Mouse (Mus musculus): ENCODE data around the gene Rps6ka2. TPM values are rescaled to one million over a fixed set of nuclear protein-coding genes. Genes with fewer than 3 reads are reported as not detected.
"Not testable (repeated sequence)": the region's sequence is repeated elsewhere in the genome, so short reads cannot be mapped to it uniquely, and the experiment has no call there.

Gene Rps6ka2
- polyA plus RNA-seq, 1 experiment from 2014 or later = 2.0 TPM

GRCm38 (mm10) chr17:7332745-7333144 is 162.8 kb downstream of the Rps6ka2 start:
- DNase-seq (ENCODE audit: low spot score); H3K27ac ChIP-seq (replicated peaks); H3K4me1 ChIP-seq (replicated peaks; ENCODE audit: control insufficient read depth, insufficient read depth); ATAC-seq (ENCODE audit: low FRiP score, low TSS enrichment); H3K9me3 ChIP-seq (ENCODE audit: control insufficient read depth, low read length); H3K27me3 ChIP-seq (ENCODE audit: control insufficient read depth, insufficient read depth, low read length); H3K9ac ChIP-seq (ENCODE audit: low read length); H3K4me2 ChIP-seq (replicated peaks; ENCODE audit: low read depth); H3K4me3 ChIP-seq (ENCODE audit: low read depth, low read length); H3K36me3 ChIP-seq (ENCODE audit: control insufficient read depth, insufficient read depth, low read length): not testable (repeated sequence)
- 66% methylated on average over 3 of the region's 5 CpGs for WGBS

- H3K27ac ChIP-seq (replicated peaks); H3K27me3 ChIP-seq (ENCODE audit: control insufficient read depth, insufficient read depth, low read length); H3K36me3 ChIP-seq (ENCODE audit: control insufficient read depth, insufficient read depth, low read length); H3K9me3 ChIP-seq (ENCODE audit: control insufficient read depth, low read length); H3K4me2 ChIP-seq (replicated peaks; ENCODE audit: low read depth); H3K4me1 ChIP-seq (replicated peaks; ENCODE audit: control insufficient read depth, insufficient read depth); H3K4me3 ChIP-seq (ENCODE audit: low read depth, low read length); DNase-seq (ENCODE audit: low spot score); ATAC-seq (ENCODE audit: low FRiP score, low TSS enrichment); H3K9ac ChIP-seq (ENCODE audit: low read length): not testable (repeated sequence)
- WGBS = 47% methylated on average over 8 of the region's 9 CpGs
Observed at GRCm38 (mm10) chr17:7337381-7337780, 167.5 kb downstream of the Rps6ka2 start.

- not testable (repeated sequence) for H3K27ac ChIP-seq (replicated peaks); H3K36me3 ChIP-seq (ENCODE audit: control insufficient read depth, insufficient read depth, low read length); H3K4me3 ChIP-seq (ENCODE audit: low read depth, low read length); DNase-seq (ENCODE audit: low spot score); H3K9ac ChIP-seq (ENCODE audit: low read length); H3K27me3 ChIP-seq (ENCODE audit: control insufficient read depth, insufficient read depth, low read length); H3K4me2 ChIP-seq (replicated peaks; ENCODE audit: low read depth); H3K4me1 ChIP-seq (replicated peaks; ENCODE audit: control insufficient read depth, insufficient read depth); ATAC-seq (ENCODE audit: low FRiP score, low TSS enrichment); H3K9me3 ChIP-seq (ENCODE audit: control insufficient read depth, low read length)
- 69% methylated on average over 2 of the region's 3 CpGs for WGBS
Observed at GRCm38 (mm10) chr17:7348765-7349164, 178.8 kb downstream of the Rps6ka2 start.

- H3K4me2 ChIP-seq (replicated peaks; ENCODE audit: low read depth); H3K36me3 ChIP-seq (ENCODE audit: control insufficient read depth, insufficient read depth, low read length); H3K27ac ChIP-seq (replicated peaks); ATAC-seq (ENCODE audit: low FRiP score, low TSS enrichment); H3K27me3 ChIP-seq (ENCODE audit: control insufficient read depth, insufficient read depth, low read length); H3K4me3 ChIP-seq (ENCODE audit: low read depth, low read length); DNase-seq (ENCODE audit: low spot score); H3K4me1 ChIP-seq (replicated peaks; ENCODE audit: control insufficient read depth, insufficient read depth); H3K9ac ChIP-seq (ENCODE audit: low read length); H3K9me3 ChIP-seq (ENCODE audit: control insufficient read depth, low read length): not testable (repeated sequence)
- WGBS = 83% methylated on average over 1 of the region's 1 CpGs
Observed at GRCm38 (mm10) chr17:7352596-7352995, 182.7 kb downstream of the Rps6ka2 start, which contains the start of gene Ttll2. TSS of gene Ttll2 (minus strand) at chr17:7352696.

Other genes starting within 250 kb of the Rps6ka2 start
- gene Rsph3b, start 221.4 kb upstream of the Rps6ka2 start, polyA plus RNA-seq (2015; fragmentation: Nextera tagmentation; extraction: Ambion mirVana) = 36.4 and 39.0 TPM in 2 replicates
- gene Tagap1, start 209.0 kb upstream of the Rps6ka2 start, polyA plus RNA-seq (2015; fragmentation: Nextera tagmentation; extraction: Ambion mirVana) = 17.5 and 18.7 TPM in 2 replicates
- gene Rnaset2b, start 199.5 kb upstream of the Rps6ka2 start, polyA plus RNA-seq (2015; fragmentation: Nextera tagmentation; extraction: Ambion mirVana) = 240 and 249 TPM in 2 replicates
- 0.17 TPM in 1 of 2 replicates, not detected in the other for gene Gm49721, start 191.2 kb upstream of the Rps6ka2 start, polyA plus RNA-seq (2015; fragmentation: Nextera tagmentation; extraction: Ambion mirVana)
- not detected in 2 replicates for gene Gm1604a, start 144.5 kb upstream of the Rps6ka2 start, polyA plus RNA-seq (2015; fragmentation: Nextera tagmentation; extraction: Ambion mirVana)
- 0.06 TPM in 1 of 2 replicates, not detected in the other for gene Tcp10a, start 154.5 kb downstream of the Rps6ka2 start, polyA plus RNA-seq (2015; fragmentation: Nextera tagmentation; extraction: Ambion mirVana)
- 0.27 and 0.46 TPM in 2 replicates for gene Ttll2, start 182.6 kb downstream of the Rps6ka2 start, polyA plus RNA-seq (2015; fragmentation: Nextera tagmentation; extraction: Ambion mirVana)
- gene Gm49630, start 201.9 kb downstream of the Rps6ka2 start, polyA plus RNA-seq (2015; fragmentation: Nextera tagmentation; extraction: Ambion mirVana) = not detected in 2 replicates
- gene Unc93a2, start 215.3 kb downstream of the Rps6ka2 start, polyA plus RNA-seq (2015; fragmentation: Nextera tagmentation; extraction: Ambion mirVana) = 2.6 and 3.8 TPM in 2 replicates